Mouse (Mus musculus) heart, adult 2 months (tissue): ENCODE measurements around the gene Cntrl.

Experiments
- CTCF ChIP-seq: fragments of 200-600 bp; IDR thresholded peaks from 2 replicates; pipeline ENCODE4 v1.8.1; 2022; ENCODE audit warnings: antibody characterized with exemption, mild to moderate bottlenecking, moderate library complexity
- EP300 ChIP-seq: fragments of 200-500 bp; IDR thresholded peaks from 2 replicates; pipeline ENCODE4 v1.6.1; 2011; ENCODE audit warnings: low read depth, low read length, control low read depth; ENCODE audit not compliant: insufficient read depth
- POLR2A ChIP-seq: fragments of 200-500 bp; IDR thresholded peaks from 2 replicates; pipeline ENCODE4 v1.6.1; 2011; ENCODE audit warnings: mild to moderate bottlenecking, low read depth, low read length, control low read depth; ENCODE audit not compliant: insufficient read depth

GRCm38 (mm10) chr2:35103558-35103957 is 5.7 kb upstream of the Cntrl start:
- TF ChIP-seq CTCF (no peak), POLR2A (no peak), EP300 (no peak)
